Mouse (Mus musculus): Measurements from ENCODE around the gene Rab6a. TPM values are rescaled to one million over a fixed set of nuclear protein-coding genes. Genes with fewer than 3 reads are reported as not detected.
"Not testable (repeated sequence)": the region's sequence is repeated elsewhere in the genome, so short reads cannot be mapped to it uniquely, and the experiment has no call there.

The Rab6a gene
- total RNA-seq (2015; ENCODE audit: low replicate concordance) = 60.5 and 60.6 TPM in 2 replicates
- total RNA-seq (2017; ENCODE audit: low replicate concordance) = 62.5 and 81.7 TPM in 2 replicates

GRCm38 (mm10) chr7:100607214-100608129, at the start of gene Rab6a:
Rab6a (plus strand) TSS chr7:100607410.
- ATAC-seq (replicated peaks; ENCODE audit: low FRiP score, poor library complexity, severe bottlenecking) = peak; percentile 93

GRCm38 (mm10) chr7:100559331-100559730, 47.9 kb upstream of the Rab6a start:
- ATAC-seq (replicated peaks; ENCODE audit: low FRiP score, poor library complexity, severe bottlenecking) = peak; percentile 83

GRCm38 (mm10) chr7:100561861-100562587, 45.2 kb upstream of the Rab6a start:
- ATAC-seq (replicated peaks; ENCODE audit: low FRiP score, poor library complexity, severe bottlenecking) = no peak

GRCm38 (mm10) chr7:100567238-100567637, 40.0 kb upstream of the Rab6a start:
- not testable (repeated sequence) for ATAC-seq (replicated peaks; ENCODE audit: low FRiP score, poor library complexity, severe bottlenecking)

GRCm38 (mm10) chr7:100569907-100570306, 37.3 kb upstream of the Rab6a start:
- peak; percentile 28 for ATAC-seq (replicated peaks; ENCODE audit: low FRiP score, poor library complexity, severe bottlenecking)

- peak; percentile 87 for ATAC-seq (replicated peaks; ENCODE audit: low FRiP score, poor library complexity, severe bottlenecking)
These were observed 36.1 kb upstream of the Rab6a start for GRCm38 (mm10) chr7:100570930-100571715.

- ATAC-seq (replicated peaks; ENCODE audit: low FRiP score, poor library complexity, severe bottlenecking) = no peak
These were observed 35.1 kb upstream of the Rab6a start for GRCm38 (mm10) chr7:100572061-100572460.

- ATAC-seq (replicated peaks; ENCODE audit: low FRiP score, poor library complexity, severe bottlenecking) = no peak
These were observed 34.5 kb upstream of the Rab6a start for GRCm38 (mm10) chr7:100572704-100573103.

GRCm38 (mm10) chr7:100578794-100579193, 28.4 kb upstream of the Rab6a start:
- no peak for ATAC-seq (replicated peaks; ENCODE audit: low FRiP score, poor library complexity, severe bottlenecking)

GRCm38 (mm10) chr7:100582235-100582634, 25.0 kb upstream of the Rab6a start:
- no peak for ATAC-seq (replicated peaks; ENCODE audit: low FRiP score, poor library complexity, severe bottlenecking)

- peak; percentile 99 for ATAC-seq (replicated peaks; ENCODE audit: low FRiP score, poor library complexity, severe bottlenecking)
These were observed 24.4 kb upstream of the Rab6a start for GRCm38 (mm10) chr7:100582727-100583236.

- ATAC-seq (replicated peaks; ENCODE audit: low FRiP score, poor library complexity, severe bottlenecking) = no peak
These were observed 17.4 kb upstream of the Rab6a start for GRCm38 (mm10) chr7:100589816-100590215.

GRCm38 (mm10) chr7:100590504-100590844, 16.7 kb upstream of the Rab6a start:
- ATAC-seq (replicated peaks; ENCODE audit: low FRiP score, poor library complexity, severe bottlenecking) = no peak

- ATAC-seq (replicated peaks; ENCODE audit: low FRiP score, poor library complexity, severe bottlenecking) = peak; percentile 88
These were observed 16.2 kb upstream of the Rab6a start for GRCm38 (mm10) chr7:100590845-100591521.

GRCm38 (mm10) chr7:100591522-100591852, 15.7 kb upstream of the Rab6a start:
- no peak for ATAC-seq (replicated peaks; ENCODE audit: low FRiP score, poor library complexity, severe bottlenecking)

GRCm38 (mm10) chr7:100593349-100593748, 13.9 kb upstream of the Rab6a start:
- no peak for ATAC-seq (replicated peaks; ENCODE audit: low FRiP score, poor library complexity, severe bottlenecking)

GRCm38 (mm10) chr7:100600211-100600610, 7.0 kb upstream of the Rab6a start:
- ATAC-seq (replicated peaks; ENCODE audit: low FRiP score, poor library complexity, severe bottlenecking) = no peak

- ATAC-seq (replicated peaks; ENCODE audit: low FRiP score, poor library complexity, severe bottlenecking) = peak; percentile 60
These were observed 1.0 kb downstream of the Rab6a start, which contains the start of gene Mrpl48 for GRCm38 (mm10) chr7:100608130-100608741. Mrpl48 (minus strand) TSS chr7:100608301.

- ATAC-seq (replicated peaks; ENCODE audit: low FRiP score, poor library complexity, severe bottlenecking) = no peak
These were observed 1.7 kb downstream of the Rab6a start for GRCm38 (mm10) chr7:100608910-100609309.
